Mouse (Mus musculus) cerebellum, postnatal 4 days (tissue): ENCODE measurements around the gene Gm3182.
A peak's percentile ranks its signal among the peaks of the same experiment; 100 is the strongest.
"Not testable (repeated sequence)": the region's sequence is repeated elsewhere in the genome, so short reads cannot be mapped to it uniquely, and the experiment has no call there.

Experiments used
- DNase-seq, 2 experiments: peaks; one replicate each; pipeline ENCODE4 v3.0.0; 2022; ENCODE audit warnings: low spot score in 2 of 2, mixed read lengths in 1 of 2

Gene Gm3182

DNA sequence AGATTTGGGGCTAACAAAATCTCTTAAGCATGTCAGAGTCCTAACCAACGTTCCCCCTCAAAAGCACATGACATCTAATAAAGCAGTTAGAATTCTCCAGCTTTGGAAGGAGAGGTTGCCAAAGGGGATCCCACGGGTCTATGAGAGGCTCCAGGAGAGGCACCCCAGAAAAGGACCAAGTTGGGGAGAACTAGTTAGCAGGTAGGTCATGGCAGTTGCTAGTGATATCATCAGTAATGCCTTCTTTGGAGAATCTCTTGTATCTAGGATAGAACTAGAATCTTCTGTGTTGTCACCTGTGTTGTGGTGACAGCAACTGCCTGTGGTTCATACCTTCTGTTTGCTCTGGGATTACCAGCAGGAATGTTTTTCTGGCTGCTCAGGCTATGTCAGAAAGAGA, at the start of gene Gm3182:
Gene Gm3182 (plus strand): TSS at position 301 of the 400 bp plus-strand sequence.
- DNase-seq = not testable (repeated sequence)

GRCm38 (mm10) chr14:4499425-4499824, 17.9 kb downstream of the Gm3182 start:
- DNase-seq = peak in 1 of 2 experiments; percentile 0
